Mouse (Mus musculus) gastrocnemius, postnatal 36 days (tissue): ENCODE data around the gene Chrdl2. TPM values are rescaled to one million over a fixed set of nuclear protein-coding genes. Genes with fewer than 3 reads are reported as not detected.
"Not testable (repeated sequence)": the region's sequence is repeated elsewhere in the genome, so short reads cannot be mapped to it uniquely, and the experiment has no call there.

ENCODE experiments used
- DNase-seq, 2 experiments: peaks; one replicate each; pipeline ENCODE4 v3.0.0; 2022
- intact Hi-C: fragments of 180-260 bp; cut with DNase I; formaldehyde crosslinking; loops from one replicate; pipeline ENCODE4 v1.15.1; 2025
- long read RNA-seq, 2 experiments: library from polyadenylated mRNA; stranded (forward); transcript quantifications; one replicate each; pipeline ENCODE4 v2.0.0; 2021
- total RNA-seq, 2 experiments: library from RNA; stranded (reverse); gene quantifications; 2 replicates each; pipeline ENCODE4 v1.2.3; 2021

Chrdl2 gene
- 1 to 10 TPM; 2.3 to 2.4 TPM for total RNA-seq
- long read RNA-seq, experiment 1, partial matches to known transcripts: 0 of 3 reads
- long read RNA-seq, experiment 1, other reads (novel, unspliced or antisense): 1 of 3 reads
- long read RNA-seq, experiment 2, partial matches to known transcripts: 0 of 3 reads
- long read RNA-seq, experiment 2, other reads (novel, unspliced or antisense): 2 of 3 reads

GRCm38 (mm10) chr7:100005790-100006189 lies at the start of gene Chrdl2:
TSS of gene Chrdl2 (plus strand) at chr7:100006172.
- intact Hi-C loops: no loop called here
- no peak for DNase-seq

DNA sequence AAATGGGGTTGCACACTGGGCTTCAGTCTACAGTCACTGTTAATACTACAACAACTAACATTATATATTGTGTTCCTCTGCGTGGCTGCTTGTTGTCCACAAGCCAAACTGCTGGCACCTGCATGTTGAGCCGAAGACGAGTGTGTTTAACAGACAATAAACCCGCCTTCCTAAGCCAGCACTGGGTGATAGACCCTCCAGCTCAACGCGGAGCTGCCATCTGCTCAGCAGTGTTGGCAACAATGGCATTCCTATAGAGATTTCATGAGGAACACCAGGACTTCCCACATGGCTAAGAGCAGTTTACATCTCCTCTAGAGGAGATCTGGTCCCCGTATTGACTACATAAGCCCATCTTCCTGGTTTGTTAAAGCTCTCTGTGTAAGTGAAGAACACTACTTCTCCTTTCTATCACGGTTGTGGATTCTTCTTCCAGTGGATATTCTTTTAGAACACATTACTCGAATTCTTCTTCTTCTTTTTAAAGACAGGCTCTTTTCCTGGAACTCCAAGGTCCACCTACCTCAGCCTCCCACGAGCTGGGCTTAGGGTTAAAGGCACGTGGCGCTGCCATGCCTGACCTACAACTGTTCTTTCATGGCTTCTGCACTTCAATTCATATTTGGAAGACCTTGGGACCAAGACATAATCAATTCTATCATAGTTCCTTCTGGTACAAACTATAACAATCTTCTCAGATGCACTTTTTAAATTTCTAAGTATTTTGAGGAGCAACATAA lies 48.6 kb upstream of the Chrdl2 start:
- intact Hi-C loops: no loop called here
- no peak for DNase-seq

GRCm38 (mm10) chr7:99960571-99960970 lies 45.4 kb upstream of the Chrdl2 start:
- intact Hi-C loops, DNase-seq: not testable (repeated sequence)

DNA sequence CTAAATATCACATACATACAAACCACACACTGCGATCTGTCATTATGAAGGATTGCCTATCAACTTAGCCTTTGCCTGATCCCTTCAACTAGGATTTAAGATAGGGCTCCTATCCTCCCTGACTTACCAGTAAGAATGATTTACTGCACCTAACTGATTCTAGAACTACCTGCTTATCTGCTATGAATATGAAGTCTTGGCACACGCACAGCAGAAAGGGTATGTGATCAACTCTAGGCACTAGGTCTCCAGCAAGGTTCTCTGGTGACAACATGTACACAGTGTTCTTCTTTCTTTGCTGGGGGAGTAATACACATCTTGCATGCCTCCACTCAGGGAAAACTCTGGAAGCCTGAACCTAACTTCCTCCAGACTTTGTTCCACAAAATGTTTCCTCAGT lies 44.5 kb upstream of the Chrdl2 start:
- intact Hi-C loops: no loop called here

DNA sequence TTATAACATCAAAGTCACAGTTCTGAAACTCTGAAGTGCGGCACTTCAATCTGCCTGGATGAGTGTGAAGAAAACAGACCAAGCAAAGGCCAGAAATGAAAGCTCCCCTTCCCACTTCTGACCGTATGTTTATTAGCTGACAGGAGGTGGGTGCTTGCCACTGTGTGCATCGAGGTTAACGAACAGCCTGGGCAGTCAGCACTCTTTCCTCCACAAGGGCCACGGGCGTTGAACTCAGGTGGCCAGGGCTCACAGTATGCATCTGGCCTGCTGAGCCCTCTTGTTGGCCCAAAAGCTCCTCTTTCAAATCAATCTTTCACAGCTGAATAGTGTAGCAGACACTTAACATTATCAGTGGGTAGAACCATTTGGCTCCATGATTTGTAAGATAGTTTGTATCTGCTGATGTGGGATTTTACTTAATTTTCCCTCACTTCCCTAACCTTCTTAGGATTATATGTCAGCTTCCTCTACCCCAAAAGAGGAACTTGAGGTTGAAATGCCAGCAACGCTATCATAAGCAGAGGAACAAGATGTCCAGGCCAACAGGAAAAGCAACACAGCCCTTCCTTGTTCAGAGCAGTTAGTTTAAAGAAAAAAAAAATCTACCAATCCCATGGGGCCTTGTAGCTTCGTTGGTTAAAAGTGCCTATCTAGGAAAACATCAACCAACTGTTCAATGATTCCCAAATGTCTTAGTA lies 43.3 kb upstream of the Chrdl2 start:
- intact Hi-C loops: no loop called here
- DNase-seq: no peak

More for the DNA sequence above, 44.5 kb upstream of the Chrdl2 start:
- DNase-seq: no peak

- no peak for DNase-seq
- intact Hi-C loops: no loop called here
Observed at GRCm38 (mm10) chr7:99963237-99963860, 42.6 kb upstream of the Chrdl2 start.

DNA sequence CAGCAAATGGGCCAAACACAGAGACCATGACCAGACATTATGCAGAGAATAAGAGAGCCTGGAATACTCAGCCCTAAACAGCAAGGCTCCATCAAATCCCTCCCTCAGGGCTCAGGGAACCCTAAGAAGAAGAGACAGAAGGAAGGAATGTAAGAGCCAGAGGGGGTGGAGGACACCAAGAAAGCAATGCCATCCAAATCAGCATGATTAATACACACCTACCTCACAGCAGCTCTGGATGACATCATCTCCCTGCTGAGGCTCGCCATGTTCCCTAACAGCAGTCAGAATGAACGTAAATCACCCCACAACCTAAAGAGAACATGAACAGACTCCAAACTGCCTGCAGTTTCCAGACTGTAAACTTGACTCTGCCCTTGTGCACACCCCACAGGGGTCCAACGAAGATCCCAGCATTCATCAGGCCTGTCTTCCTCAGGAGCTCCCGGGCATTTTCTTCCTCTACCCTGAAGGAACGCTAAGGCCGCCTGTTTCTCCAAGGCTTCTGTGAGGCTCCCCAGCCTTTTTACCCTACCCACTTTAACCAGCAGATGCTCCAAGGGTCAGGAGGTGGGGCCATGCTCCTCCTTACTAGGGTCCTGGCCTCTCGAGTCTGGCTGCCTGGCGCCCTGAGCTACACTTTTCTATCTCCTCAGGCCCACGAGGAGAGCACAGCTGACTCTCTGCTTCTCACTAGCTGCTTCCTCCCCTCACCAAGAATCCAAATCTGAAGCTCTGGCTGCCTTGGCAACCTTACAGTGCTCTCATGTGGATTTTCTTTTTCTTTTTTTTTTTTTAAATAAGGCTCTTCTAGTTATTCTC lies 40.7 kb upstream of the Chrdl2 start:
- intact Hi-C loops: no loop called here
- no peak for DNase-seq

DNA sequence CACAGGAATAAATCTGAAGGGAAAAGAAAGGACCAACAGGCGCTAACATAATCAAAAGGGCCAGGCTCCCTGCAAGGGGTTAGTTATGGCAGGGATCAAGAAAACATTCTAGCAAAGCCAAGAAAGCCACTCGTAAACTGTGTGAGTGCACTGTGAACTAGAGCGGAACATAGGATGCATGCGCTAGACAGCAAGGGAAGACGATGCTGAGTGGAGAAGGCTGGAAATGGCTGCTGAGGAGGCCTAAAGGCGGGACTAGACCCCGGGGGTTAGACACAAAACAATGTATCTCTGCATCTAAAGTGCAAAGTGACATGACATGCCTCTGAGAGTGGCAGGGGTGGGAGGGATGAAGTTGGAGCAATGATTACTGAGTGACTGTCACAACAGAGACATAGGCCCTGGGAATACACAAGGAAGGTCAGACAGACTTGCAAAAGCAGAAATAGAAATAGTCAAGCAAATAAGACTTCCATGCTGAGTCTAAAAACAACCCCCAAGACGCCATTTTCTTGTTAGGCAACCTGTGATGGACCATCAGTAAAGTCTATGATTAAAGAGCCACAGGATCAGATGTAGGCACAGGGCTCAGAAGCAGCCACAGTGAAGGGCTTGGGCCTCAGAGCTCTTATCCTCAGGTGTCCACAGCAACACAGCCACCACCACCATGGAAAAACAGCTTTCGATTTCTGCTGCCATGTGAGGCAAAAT lies 39.8 kb upstream of the Chrdl2 start:
- DNase-seq: no peak

GRCm38 (mm10) chr7:99969151-99969550 lies 36.8 kb upstream of the Chrdl2 start:
- no peak for DNase-seq
- intact Hi-C loops: no loop called here

More for the DNA sequence above, 39.8 kb upstream of the Chrdl2 start:
- intact Hi-C loops: no loop called here

DNA sequence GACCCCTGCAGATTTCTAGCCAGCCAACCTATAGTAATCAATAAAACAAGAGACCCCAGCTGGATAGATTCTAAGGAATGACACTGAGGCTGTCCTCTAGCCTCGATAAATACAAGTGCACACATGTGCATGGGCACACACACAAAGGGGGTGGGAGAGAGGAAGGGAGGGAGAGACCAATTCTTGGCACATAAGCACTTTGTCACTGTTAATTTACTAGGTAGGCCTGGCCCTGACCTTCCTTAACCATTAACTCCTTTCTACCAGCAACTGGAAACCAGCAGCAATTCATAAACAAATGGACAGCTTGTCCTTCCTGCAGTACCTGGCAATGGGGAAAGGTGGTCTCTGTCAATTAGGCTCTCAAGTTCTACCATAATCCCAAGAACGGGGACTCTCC lies 34.0 kb upstream of the Chrdl2 start:
- intact Hi-C loops: no loop called here
- no peak for DNase-seq

GRCm38 (mm10) chr7:99972912-99973311 lies 33.1 kb upstream of the Chrdl2 start:
- intact Hi-C loops: not testable (repeated sequence)

GRCm38 (mm10) chr7:99974208-99974970 lies 31.6 kb upstream of the Chrdl2 start:
- intact Hi-C loops: no loop called here
- no peak for DNase-seq

More at GRCm38 (mm10) chr7:99972912-99973311, 33.1 kb upstream of the Chrdl2 start:
- not testable (repeated sequence) for DNase-seq

GRCm38 (mm10) chr7:99975819-99976575 lies 30.0 kb upstream of the Chrdl2 start:
- DNase-seq: no peak
- intact Hi-C loops: no loop called here

GRCm38 (mm10) chr7:99978041-99978440 lies 27.9 kb upstream of the Chrdl2 start:
- intact Hi-C loops: no loop called here
- no peak for DNase-seq

GRCm38 (mm10) chr7:99979081-99979480 lies 26.9 kb upstream of the Chrdl2 start:
- no peak for DNase-seq
- intact Hi-C loops: no loop called here

GRCm38 (mm10) chr7:99979546-99980131 lies 26.3 kb upstream of the Chrdl2 start:
- intact Hi-C loops: loop anchor here (2.0 kb wide), 1 partner anchor 53 kb away; no protein-coding TSS in a partner anchor
- DNase-seq: peak in 1 of 2 experiments; percentile 32

GRCm38 (mm10) chr7:99980132-99980591 lies 25.8 kb upstream of the Chrdl2 start, which contains the start of gene Rnf169:
TSS of gene Rnf169 (minus strand) at chr7:99980448.
- DNase-seq: peak; percentile 81 to 89
- intact Hi-C loops: loop anchor here (2.0 kb wide), 1 partner anchor 53 kb away; no protein-coding TSS in a partner anchor
